Mouse (Mus musculus): Measurements from ENCODE around the gene Trim12a. TPM values are rescaled to one million over a fixed set of nuclear protein-coding genes. Genes with fewer than 3 reads are reported as not detected.
A peak's percentile ranks its signal among the peaks of the same experiment; 100 is the strongest.
"Not testable (repeated sequence)": the region's sequence is repeated elsewhere in the genome, so short reads cannot be mapped to it uniquely, and the experiment has no call there.

Trim12a gene
- polyA plus RNA-seq, 1 experiment, result 5.9 TPM

- no peaks in the 10 kb centered on the region; the same call in 1 of the 2 replicates for H3K27me3 ChIP-seq (ENCODE audit: control insufficient read depth, insufficient read depth, low read length)
- H3K27ac ChIP-seq (ENCODE audit: insufficient read depth, low read depth, low read length), result no peak overlapping the region
- TF ChIP-seq CTCF (IDR thresholded peaks at IDR 0.05; ENCODE audit: extremely low read depth, insufficient read length, insufficient replicate concordance, low read depth, low read length) (no peak), POLR2A (IDR thresholded peaks at IDR 0.05; ENCODE audit: low read depth, low read length) (no peak)
- H3K4me3 ChIP-seq (ENCODE audit: low read depth, low read length), result no peak overlapping the region
- 39% methylated on average over 9 of the region's 9 CpGs for WGBS
- H3K4me1 ChIP-seq (ENCODE audit: control insufficient read depth, insufficient read depth, insufficient read length, low read length), result no peaks in the 10 kb centered on the region
- H3K36me3 ChIP-seq (ENCODE audit: control insufficient read depth, insufficient read depth, low read length), result no peaks in the 10 kb centered on the region
Observed at GRCm38 (mm10) chr7:104322028-104322427, 6.8 kb upstream of the Trim12a start.

- TF ChIP-seq POLR2A (IDR thresholded peaks at IDR 0.05; ENCODE audit: low read depth, low read length), result no peak
- TF ChIP-seq CTCF (IDR thresholded peaks at IDR 0.05; ENCODE audit: extremely low read depth, insufficient read length, insufficient replicate concordance, low read depth, low read length), result no peak
- H3K27ac ChIP-seq (ENCODE audit: insufficient read depth, low read depth, low read length), result peak overlapping the region; percentile 97
- WGBS, result 1% methylated on average over 15 of the region's 15 CpGs
Observed at GRCm38 (mm10) chr7:104314796-104315353, 391 bp downstream of the Trim12a start.

GRCm38 (mm10) chr7:104291638-104292400, 23.4 kb downstream of the Trim12a start:
- peaks cover 2% of the 10 kb centered on the region; the same call in 1 of the 2 replicates for H3K4me1 ChIP-seq (ENCODE audit: control insufficient read depth, insufficient read depth, insufficient read length, low read length)
- WGBS, result 75% methylated on average over 5 of the region's 5 CpGs
- peak overlapping the region; percentile 75 for H3K27ac ChIP-seq (ENCODE audit: insufficient read depth, low read depth, low read length)
- H3K36me3 ChIP-seq (ENCODE audit: control insufficient read depth, insufficient read depth, low read length), result no peaks in the 10 kb centered on the region
- H3K27me3 ChIP-seq (ENCODE audit: control insufficient read depth, insufficient read depth, low read length), result no peaks in the 10 kb centered on the region
- TF ChIP-seq POLR2A (IDR thresholded peaks at IDR 0.05; ENCODE audit: low read depth, low read length) (no peak), CTCF (IDR thresholded peaks at IDR 0.05; ENCODE audit: extremely low read depth, insufficient read length, insufficient replicate concordance, low read depth, low read length) (no peak)
- H3K4me3 ChIP-seq (ENCODE audit: low read depth, low read length), result no peak overlapping the region

More at GRCm38 (mm10) chr7:104314796-104315353, 391 bp downstream of the Trim12a start:
- H3K4me3 ChIP-seq (ENCODE audit: low read depth, low read length), result peak overlapping the region; percentile 86
- no peaks in the 10 kb centered on the region for H3K36me3 ChIP-seq (ENCODE audit: control insufficient read depth, insufficient read depth, low read length)
- H3K4me1 ChIP-seq (ENCODE audit: control insufficient read depth, insufficient read depth, insufficient read length, low read length), result no peaks in the 10 kb centered on the region
- no peaks in the 10 kb centered on the region for H3K27me3 ChIP-seq (ENCODE audit: control insufficient read depth, insufficient read depth, low read length)

GRCm38 (mm10) chr7:104290641-104291040, 24.6 kb downstream of the Trim12a start:
- no peaks in the 10 kb centered on the region for H3K36me3 ChIP-seq (ENCODE audit: control insufficient read depth, insufficient read depth, low read length)
- 82% methylated on average over 1 of the region's 1 CpGs for WGBS
- no peaks in the 10 kb centered on the region for H3K27me3 ChIP-seq (ENCODE audit: control insufficient read depth, insufficient read depth, low read length)
- H3K4me3 ChIP-seq (ENCODE audit: low read depth, low read length), result no peak overlapping the region
- H3K4me1 ChIP-seq (ENCODE audit: control insufficient read depth, insufficient read depth, insufficient read length, low read length), result peaks cover 2% of the 10 kb centered on the region; the same call in 1 of the 2 replicates
- H3K27ac ChIP-seq (ENCODE audit: insufficient read depth, low read depth, low read length), result peak overlapping the region; percentile 79
- TF ChIP-seq POLR2A (IDR thresholded peaks at IDR 0.05; ENCODE audit: low read depth, low read length) (no peak), CTCF (IDR thresholded peaks at IDR 0.05; ENCODE audit: extremely low read depth, insufficient read length, insufficient replicate concordance, low read depth, low read length) (no peak)

- H3K4me3 ChIP-seq (ENCODE audit: low read depth, low read length), result peak within 1 kb of the TSS; percentile 39; the same call in 1 of the 2 replicates
- not testable (repeated sequence) for H3K36me3 ChIP-seq (ENCODE audit: control insufficient read depth, insufficient read depth, low read length); H3K4me1 ChIP-seq (ENCODE audit: control insufficient read depth, insufficient read depth, insufficient read length, low read length); H3K27me3 ChIP-seq (ENCODE audit: control insufficient read depth, insufficient read depth, low read length)
- WGBS, result 22% methylated on average over 14 of the region's 14 CpGs
- peak within 1 kb of the TSS; percentile 85 for H3K27ac ChIP-seq (ENCODE audit: insufficient read depth, low read depth, low read length)
Observed at GRCm38 (mm10) chr7:104287576-104288443, 27.5 kb downstream of the Trim12a start, which contains the start of gene Trim5. Gene Trim5, minus strand, starts transcription at chr7:104288094.

- not testable (repeated sequence) for H3K27me3 ChIP-seq (ENCODE audit: control insufficient read depth, insufficient read depth, low read length); H3K4me1 ChIP-seq (ENCODE audit: control insufficient read depth, insufficient read depth, insufficient read length, low read length); H3K36me3 ChIP-seq (ENCODE audit: control insufficient read depth, insufficient read depth, low read length); H3K4me3 ChIP-seq (ENCODE audit: low read depth, low read length)
- peak overlapping the region; percentile 27; the same call in 1 of the 2 replicates for H3K27ac ChIP-seq (ENCODE audit: insufficient read depth, low read depth, low read length)
- WGBS, result 45% methylated on average over 3 of the region's 3 CpGs
Observed at GRCm38 (mm10) chr7:104279361-104279760, 35.9 kb downstream of the Trim12a start.

- H3K36me3 ChIP-seq (ENCODE audit: control insufficient read depth, insufficient read depth, low read length); H3K27me3 ChIP-seq (ENCODE audit: control insufficient read depth, insufficient read depth, low read length); H3K27ac ChIP-seq (ENCODE audit: insufficient read depth, low read depth, low read length); H3K4me3 ChIP-seq (ENCODE audit: low read depth, low read length); H3K4me1 ChIP-seq (ENCODE audit: control insufficient read depth, insufficient read depth, insufficient read length, low read length): not testable (repeated sequence)
- WGBS, result 74% methylated on average over 5 of the region's 5 CpGs
Observed at GRCm38 (mm10) chr7:104265335-104265734, 49.9 kb downstream of the Trim12a start.

- not testable (repeated sequence) for H3K4me3 ChIP-seq (ENCODE audit: low read depth, low read length); H3K27ac ChIP-seq (ENCODE audit: insufficient read depth, low read depth, low read length); H3K27me3 ChIP-seq (ENCODE audit: control insufficient read depth, insufficient read depth, low read length); H3K4me1 ChIP-seq (ENCODE audit: control insufficient read depth, insufficient read depth, insufficient read length, low read length); H3K36me3 ChIP-seq (ENCODE audit: control insufficient read depth, insufficient read depth, low read length)
- 80% methylated on average over 4 of the region's 4 CpGs for WGBS
Observed at GRCm38 (mm10) chr7:104260380-104260779, 54.9 kb downstream of the Trim12a start.
